Mouse (Mus musculus) T-helper 1 cell (primary cell): ENCODE results near the gene Cacng3.

Experiments used
- in situ Hi-C: fragments of 300-600 bp; cut with MboI, MseI; formaldehyde crosslinking; loops from one replicate; pipeline ENCODE4 v1.15.1; 2025; ENCODE audit warnings: high pct_unique_total_duplicates

Gene Cacng3

GRCm38 (mm10) chr7:122718540-122718939 is 48.2 kb downstream of the Cacng3 start:
- in situ Hi-C loops: no loop called here

GRCm38 (mm10) chr7:122723358-122723876 is 53.1 kb downstream of the Cacng3 start:
- in situ Hi-C loops: no loop called here

GRCm38 (mm10) chr7:122726376-122726775 is 56.1 kb downstream of the Cacng3 start:
- in situ Hi-C loops: no loop called here

GRCm38 (mm10) chr7:122728186-122728585 is 57.9 kb downstream of the Cacng3 start:
- in situ Hi-C loops: no loop called here

GRCm38 (mm10) chr7:122728846-122729245 is 58.6 kb downstream of the Cacng3 start:
- in situ Hi-C loops: no loop called here

GRCm38 (mm10) chr7:122735323-122735722 is 65.0 kb downstream of the Cacng3 start:
- in situ Hi-C loops: no loop called here

GRCm38 (mm10) chr7:122738541-122738940 is 68.2 kb downstream of the Cacng3 start:
- in situ Hi-C loops: no loop called here

- in situ Hi-C loops: no loop called here
Observed at GRCm38 (mm10) chr7:122740663-122741062, 70.4 kb downstream of the Cacng3 start.

GRCm38 (mm10) chr7:122755920-122756603 is 85.8 kb downstream of the Cacng3 start:
- in situ Hi-C loops: no loop called here

GRCm38 (mm10) chr7:122758645-122759044 is 88.4 kb downstream of the Cacng3 start:
- in situ Hi-C loops: no loop called here

- in situ Hi-C loops: no loop called here
Observed at GRCm38 (mm10) chr7:122764506-122764905, 94.2 kb downstream of the Cacng3 start.

GRCm38 (mm10) chr7:122768292-122769020 is 98.2 kb downstream of the Cacng3 start:
- in situ Hi-C loops: no loop called here

- in situ Hi-C loops: no loop called here
Observed at GRCm38 (mm10) chr7:122779601-122780000, 109.3 kb downstream of the Cacng3 start.

GRCm38 (mm10) chr7:122789929-122790328 is 119.6 kb downstream of the Cacng3 start:
- in situ Hi-C loops: no loop called here

GRCm38 (mm10) chr7:122793655-122794346 is 123.5 kb downstream of the Cacng3 start:
- in situ Hi-C loops: no loop called here

GRCm38 (mm10) chr7:122795140-122795539 is 124.8 kb downstream of the Cacng3 start:
- in situ Hi-C loops: no loop called here

GRCm38 (mm10) chr7:122800821-122801220 is 130.5 kb downstream of the Cacng3 start:
- in situ Hi-C loops: no loop called here

- in situ Hi-C loops: no loop called here
Observed at GRCm38 (mm10) chr7:122803839-122804496, 133.7 kb downstream of the Cacng3 start.

GRCm38 (mm10) chr7:122806531-122806930 is 136.2 kb downstream of the Cacng3 start:
- in situ Hi-C loops: no loop called here

GRCm38 (mm10) chr7:122813724-122814123 is 143.4 kb downstream of the Cacng3 start:
- in situ Hi-C loops: no loop called here

GRCm38 (mm10) chr7:122817565-122817964 is 147.3 kb downstream of the Cacng3 start:
- in situ Hi-C loops: no loop called here
